Mouse (Mus musculus): Measurements from ENCODE around the gene Katna1. TPM values are rescaled to one million over a fixed set of nuclear protein-coding genes. Genes with fewer than 3 reads are reported as not detected.

Gene Katna1
- 11.6 and 12.1 TPM in 2 replicates for polyA plus RNA-seq (2021; fragmentation: Nextera tagmentation)
- long read RNA-seq, experiment 1, transcript Katna1-201 (11 exons, 1,774 nt): major isoform, 19 of 24 reads
- long read RNA-seq, experiment 1, partial matches to known transcripts: 4 of 24 reads
- long read RNA-seq, experiment 1, other reads (novel, unspliced or antisense): 1 of 24 reads
- long read RNA-seq, experiment 2, transcript Katna1-201 (11 exons, 1,774 nt): major isoform, 85 of 104 reads
- long read RNA-seq, experiment 2, partial matches to known transcripts: 2 of 104 reads
- long read RNA-seq, experiment 2, other reads (novel, unspliced or antisense): 17 of 104 reads

DNA sequence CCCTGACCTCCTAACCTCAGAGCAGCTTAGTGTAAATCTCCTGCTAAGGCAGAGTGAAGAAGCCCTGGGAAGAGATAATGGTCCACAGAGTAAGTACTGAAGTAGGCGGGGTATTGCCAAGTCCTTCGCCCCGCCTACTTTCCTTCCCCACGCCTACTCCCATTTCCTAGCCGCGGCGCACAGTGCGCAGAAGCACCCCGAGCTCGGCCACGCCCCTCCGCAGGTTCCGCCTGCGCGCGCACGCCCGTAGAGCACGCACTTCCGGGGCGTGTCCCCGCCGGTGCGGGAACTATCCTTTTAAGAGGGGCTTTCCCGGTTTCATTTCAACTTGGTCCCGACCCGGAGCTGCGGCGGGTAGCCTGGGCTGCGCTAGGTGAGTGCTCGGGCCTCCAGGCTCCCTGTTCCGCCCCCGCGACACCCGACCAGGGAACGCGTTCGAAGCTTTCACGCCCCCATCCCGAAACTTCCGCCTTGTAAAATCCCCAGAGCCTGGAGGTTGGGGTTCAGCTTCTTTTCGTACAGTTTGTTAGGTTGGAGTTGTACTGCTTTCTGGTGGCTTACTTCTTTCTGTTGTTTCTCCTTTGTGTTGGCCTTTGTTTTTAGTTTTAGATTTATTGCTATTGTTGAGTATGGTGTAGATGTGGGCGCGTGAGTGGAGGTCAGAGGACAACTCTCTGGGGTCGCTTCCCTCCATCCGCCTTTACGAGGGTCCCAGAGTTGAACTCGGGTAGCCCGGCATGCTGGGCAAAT lies at the start of gene Katna1:
Gene Katna1, plus strand, starts transcription at position 250 of the 750 bp plus-strand sequence.

GRCm38 (mm10) chr10:7680731-7681301 lies 45.0 kb upstream of the Katna1 start, which contains the start of the genes Pcmt1 and Lats1:
Gene Pcmt1 (minus strand): TSS chr10:7681136.
Gene Lats1 (plus strand): TSS chr10:7681214.

DNA sequence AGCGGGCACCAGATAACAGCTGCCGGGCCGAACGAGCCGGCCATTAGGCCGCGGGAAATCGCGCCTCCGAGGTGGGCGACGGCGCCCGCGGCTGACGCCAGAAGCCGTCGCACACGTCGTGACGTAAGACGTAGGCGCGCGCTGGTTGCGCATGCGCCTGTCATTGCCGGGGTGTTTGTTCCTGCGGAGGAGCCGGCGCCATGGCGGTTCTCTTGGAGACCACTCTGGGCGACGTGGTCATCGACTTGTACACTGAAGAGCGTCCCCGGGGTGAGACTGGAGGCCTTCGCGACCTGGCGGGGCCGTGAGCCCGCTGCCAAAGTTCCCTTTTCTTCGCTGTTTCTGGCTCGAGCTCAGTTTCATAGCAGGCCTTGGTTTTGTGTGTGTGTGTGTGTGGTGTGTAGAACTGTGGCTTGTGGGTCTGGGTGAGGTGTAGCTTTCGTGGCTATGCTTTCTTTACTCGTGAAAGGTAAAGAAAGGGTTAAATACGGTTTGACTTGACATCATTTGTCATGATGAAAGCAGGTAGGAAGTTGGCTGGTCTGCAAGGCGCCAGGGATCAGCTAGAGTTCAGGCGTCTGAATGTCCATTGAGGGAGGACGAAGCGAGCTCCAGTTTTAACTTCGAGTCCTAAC lies 67.1 kb downstream of the Katna1 start, which contains the start of the genes Ginm1 and Ppil4:
Gene Ginm1, minus strand, starts transcription at position 74 of the 635 bp plus-strand sequence.
Gene Ppil4, plus strand, starts transcription at position 141 of the 635 bp plus-strand sequence.

Other genes with a start within 250 kb of the Katna1 start
- gene Lrp11, start 136.2 kb upstream of the Katna1 start, polyA plus RNA-seq (2021; fragmentation: Nextera tagmentation): 106 and 118 TPM in 2 replicates
- gene Nup43, start 58.5 kb upstream of the Katna1 start, polyA plus RNA-seq (2021; fragmentation: Nextera tagmentation): 11.8 and 12.6 TPM in 2 replicates
- 233 and 235 TPM in 2 replicates for gene Pcmt1, start 44.9 kb upstream of the Katna1 start, polyA plus RNA-seq (2021; fragmentation: Nextera tagmentation)
- 1.2 and 1.5 TPM in 2 replicates for gene Lats1, start 44.8 kb upstream of the Katna1 start, polyA plus RNA-seq (2021; fragmentation: Nextera tagmentation)
- gene Ginm1, start 66.8 kb downstream of the Katna1 start, polyA plus RNA-seq (2021; fragmentation: Nextera tagmentation): 48.6 and 56.9 TPM in 2 replicates
- gene Ppil4, start 66.9 kb downstream of the Katna1 start, polyA plus RNA-seq (2021; fragmentation: Nextera tagmentation): 24.2 and 25.6 TPM in 2 replicates
- not detected in 2 replicates for gene Zc3h12d, start 106.5 kb downstream of the Katna1 start, polyA plus RNA-seq (2021; fragmentation: Nextera tagmentation)
- gene Tab2, start 230.2 kb downstream of the Katna1 start, polyA plus RNA-seq (2021; fragmentation: Nextera tagmentation): 5.3 and 5.6 TPM in 2 replicates

Data from layer of hippocampus, adult 6 months (tissue).